16 mouse cellular contexts compared by ENCODE assay signal in genomic region chr6:29099536-29100170, GRCm38 (mm10). TPM values are rescaled to one million over a fixed set of nuclear protein-coding genes. Genes with fewer than 3 reads are reported as not detected.
DNase-seq lines count a peak whose midpoint lies in the region; ATAC-seq and TF ChIP-seq lines count a peak whose summit lies in the region.
"Had no signal": no experiment of that assay in that cellular context is flagged by ENCODE, and none has a peak within 500 bp of the region (broad histone marks: within the 10 kb centered on the region; RNA-seq: fewer than 3 reads in every experiment).

No protein-coding gene starts in this region.

- no peak for TF ChIP-seq CTCF in brain, embryonic 14.5 days (IDR thresholded peaks at IDR 0.05; ENCODE audit: borderline replicate concordance, extremely low read depth, insufficient read depth, insufficient read length)

- DNase-seq in left cerebral cortex, adult 11 months (ENCODE audit: low spot score): peak; percentile 51
- no peak for DNase-seq in left cerebral cortex, postnatal 4 days
- peak; percentile 31 for DNase-seq in Muller cell, postnatal 12 days (ENCODE audit: inconsistent ontology term)
- DNase-seq in brain, embryonic 14.5 days (ENCODE audit: low read depth): peak; percentile 26
- peak; percentile 56 to 71 for DNase-seq in left cerebral cortex, postnatal 25 days (ENCODE audit: low spot score in 2 of 2)
- no peak for DNase-seq in kidney, postnatal 14 days
- DNase-seq: cerebellum, postnatal 36 days; gastrocnemius, adult 2 months; kidney, adult 11 months; liver, embryonic 13.5 days; lung, postnatal 36 days had no signal

- no peak for TF ChIP-seq POLR2A in brain, embryonic 14.5 days (IDR thresholded peaks at IDR 0.05; ENCODE audit: borderline replicate concordance, extremely low read depth, insufficient read depth, insufficient read length, poor library complexity, severe bottlenecking)

- ATAC-seq in cerebellum, adult (ENCODE audit: insufficient number of reproducible peaks, low FRiP score, low TSS enrichment): no peak

- intact Hi-C loops in left cerebral cortex, postnatal 4 days (cut with DNase I): no loop called here
- intact Hi-C loops in left cerebral cortex, postnatal 25 days (cut with DNase I): no loop called here

RNA-seq across cellular contexts. Expression of gene Lep, which starts 39.6 kb away (rescaled TPM):
- total RNA-seq in left cerebral cortex, postnatal 4 days (2021): not detected
- not detected in 2 replicates for polyA plus RNA-seq in brain, embryonic 14.5 days (2012; rRNA removed)
- total RNA-seq in left cerebral cortex, postnatal 25 days (2021): not detected
- total RNA-seq: layer of hippocampus, postnatal 10 days had no signal
- polyA plus RNA-seq: heart, embryonic 10.5 days; hindbrain, embryonic 13.5 days; liver, embryonic 13.5 days; stomach, embryonic 16.5 days had no signal

Comparison
In these comparisons a context has a peak if more than half of its experiments do, and no peak if none do; other contexts are left out.
1. DNase-seq: peak in left cerebral cortex, adult 11 months (single experiment), Muller cell, postnatal 12 days (single experiment), brain, embryonic 14.5 days (single experiment) and left cerebral cortex, postnatal 25 days (2 of 2); none in left cerebral cortex, postnatal 4 days (single experiment) and kidney, postnatal 14 days (single experiment).